Mouse (Mus musculus): ENCODE results near the gene Rab20.
"Not testable (repeated sequence)": the region's sequence is repeated elsewhere in the genome, so short reads cannot be mapped to it uniquely, and the experiment has no call there.

Rab20 gene

DNA sequence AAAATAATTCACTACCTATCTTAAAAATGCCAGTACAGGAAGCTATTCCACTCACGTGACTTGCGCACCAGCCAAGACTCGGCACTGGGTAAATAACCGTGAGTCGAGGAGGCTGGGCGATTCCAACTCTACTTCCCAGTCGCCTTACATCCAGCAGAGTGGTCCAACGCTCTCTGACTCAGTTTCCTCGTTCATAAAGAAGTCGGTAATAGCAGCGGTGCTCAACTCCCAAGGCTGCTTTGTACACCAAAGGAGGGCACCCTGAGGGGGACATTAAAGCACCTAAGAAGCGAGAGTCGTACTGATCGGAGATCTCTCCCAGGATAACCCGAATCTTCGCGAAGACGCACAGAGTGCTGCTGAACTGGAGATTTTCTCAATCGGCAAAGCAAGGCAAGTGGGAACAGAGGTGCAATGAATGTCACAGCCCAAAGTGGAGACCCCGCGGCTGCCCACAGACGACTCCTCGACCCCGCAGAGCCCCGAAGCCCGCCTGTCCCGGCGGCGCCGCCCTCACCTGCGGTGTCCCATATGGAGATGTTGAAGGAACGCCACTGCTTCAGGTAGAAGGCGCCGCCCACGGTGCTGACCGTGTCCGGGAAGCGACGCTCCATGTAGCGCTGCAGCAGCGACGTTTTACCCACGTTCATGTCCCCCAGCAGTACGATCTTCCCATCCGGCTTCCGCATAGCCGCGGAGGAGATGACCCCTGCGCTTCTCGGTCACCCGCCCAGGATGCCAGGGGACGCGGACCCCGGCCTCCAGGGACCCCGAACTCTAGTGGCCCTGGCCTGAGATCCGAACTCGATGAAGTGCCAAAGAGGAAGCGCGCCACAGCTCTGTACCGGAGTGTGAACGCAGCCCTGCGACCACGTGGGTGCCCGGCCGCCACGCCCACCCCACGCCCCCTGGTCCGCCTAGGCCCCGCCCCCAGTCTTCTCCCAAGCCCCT is at the start of gene Rab20:
Rab20 (minus strand) TSS at position 900 of the 951 bp plus-strand sequence.
- ATAC-seq (ENCODE audit: insufficient number of reproducible peaks, low FRiP score, low TSS enrichment), result no peak; the same call in 1 of the 2 replicates

DNA sequence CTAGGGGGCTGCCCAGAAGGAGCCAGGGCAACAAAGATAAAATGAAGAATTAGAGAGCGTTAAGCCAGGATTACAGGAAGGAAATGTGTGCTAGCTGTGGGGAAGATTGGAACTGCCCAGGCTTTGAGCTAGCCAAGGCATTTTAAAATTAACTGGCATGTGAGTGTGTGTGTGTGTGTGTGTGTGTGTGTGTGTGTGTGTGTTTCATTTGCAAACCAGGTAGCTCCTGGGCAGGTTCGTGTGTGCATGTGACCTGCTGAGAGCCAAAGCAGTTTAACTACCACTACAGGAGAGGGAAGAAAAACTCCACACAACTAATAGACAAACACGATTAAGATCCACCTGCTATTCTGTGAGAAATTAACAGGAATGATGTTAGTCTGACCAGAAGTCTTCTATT is 44.8 kb upstream of the Rab20 start:
- ATAC-seq (ENCODE audit: insufficient number of reproducible peaks, low FRiP score, low TSS enrichment), result no peak

GRCm38 (mm10) chr8:11518676-11519075 is 40.2 kb upstream of the Rab20 start:
- ATAC-seq (ENCODE audit: insufficient number of reproducible peaks, low FRiP score, low TSS enrichment), result no peak

DNA sequence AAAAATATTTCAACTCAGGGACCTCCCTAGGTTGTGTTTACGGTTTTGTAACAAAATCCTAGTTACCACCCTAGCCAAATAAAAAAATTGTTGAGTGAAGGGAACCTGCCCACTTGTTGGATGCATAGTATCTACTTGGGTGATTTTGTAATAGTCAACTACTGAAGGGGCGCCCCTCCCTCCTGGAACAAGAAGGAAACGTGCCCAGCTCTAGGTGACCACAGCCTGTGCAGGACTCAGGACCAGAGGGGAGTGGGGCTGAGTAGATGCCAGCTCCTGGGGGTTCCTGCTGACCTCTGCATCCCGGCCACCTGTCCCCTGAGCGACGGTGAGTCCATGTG is 39.5 kb upstream of the Rab20 start:
- ATAC-seq (ENCODE audit: insufficient number of reproducible peaks, low FRiP score, low TSS enrichment), result no peak

DNA sequence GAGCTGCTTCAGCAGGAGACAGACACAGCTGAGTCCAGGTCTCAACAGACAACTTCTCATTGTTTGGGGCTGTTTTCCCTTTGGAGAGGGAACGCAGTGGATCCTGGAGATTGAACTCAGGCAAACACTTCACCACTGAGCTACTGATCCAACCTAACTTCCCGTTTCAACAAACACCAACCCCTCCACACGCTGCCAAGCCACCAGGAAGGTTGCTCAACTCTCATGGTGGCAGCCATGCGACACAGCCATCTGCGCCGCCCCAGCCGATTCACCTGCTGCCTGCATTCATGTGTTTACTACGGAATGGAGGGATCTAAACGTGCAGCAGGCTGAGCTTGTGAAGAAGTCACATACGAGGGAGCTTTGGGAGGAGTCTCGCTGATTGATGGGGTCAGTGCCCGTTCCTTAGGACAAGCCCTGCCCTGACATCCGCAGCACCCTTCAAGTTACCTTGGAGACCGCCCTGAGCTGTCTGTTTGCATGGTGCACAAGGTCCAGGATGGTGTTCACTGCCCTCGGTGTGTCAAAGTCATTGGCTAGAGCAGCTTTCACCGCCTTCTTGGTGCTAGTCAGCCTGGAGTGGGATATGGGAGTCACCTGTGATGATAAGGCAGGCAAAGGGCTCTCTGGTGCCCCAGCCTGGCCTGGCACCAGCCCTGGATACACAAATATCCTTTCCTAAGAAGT is 39.0 kb upstream of the Rab20 start:
- ATAC-seq (ENCODE audit: insufficient number of reproducible peaks, low FRiP score, low TSS enrichment), result no peak

DNA sequence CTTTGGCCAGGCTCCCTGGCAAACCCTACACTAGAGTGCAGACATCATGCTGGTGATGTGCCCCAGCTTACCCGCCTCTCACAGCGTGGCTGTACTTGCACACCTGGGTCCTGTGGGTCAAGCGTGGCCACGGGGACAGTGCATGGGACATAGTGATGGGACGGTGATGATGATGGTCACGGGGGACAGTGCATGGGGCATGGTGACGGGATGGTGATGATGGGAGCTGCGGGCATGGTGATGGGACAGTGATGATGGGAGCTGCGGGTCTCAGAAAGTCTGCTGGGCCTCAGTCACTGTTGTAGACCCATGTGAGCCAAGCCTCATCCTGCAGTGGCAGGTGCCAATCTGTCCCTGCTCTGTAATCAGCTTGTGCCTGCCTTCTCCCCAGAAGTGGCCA is 37.8 kb upstream of the Rab20 start:
- ATAC-seq (ENCODE audit: insufficient number of reproducible peaks, low FRiP score, low TSS enrichment), result no peak

DNA sequence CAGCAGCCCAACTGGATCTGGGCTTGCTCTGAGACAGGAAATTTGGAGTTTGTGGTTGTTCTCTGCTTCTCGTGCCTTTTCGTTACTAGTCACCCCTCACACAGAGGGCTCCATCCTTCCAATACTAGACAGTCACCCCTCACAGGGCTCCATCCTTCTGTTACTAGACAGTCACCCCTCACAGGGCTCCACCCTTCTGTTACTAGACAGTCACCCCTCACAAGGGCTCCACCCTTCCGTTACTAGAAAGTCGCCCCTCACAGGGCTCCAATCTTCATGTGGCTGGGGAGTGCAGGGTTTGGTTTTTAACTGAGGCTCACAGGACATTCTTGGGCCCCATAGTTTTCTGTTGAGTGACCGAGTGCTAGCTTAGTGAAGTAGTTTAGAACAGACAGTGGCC is 34.7 kb upstream of the Rab20 start:
- ATAC-seq (ENCODE audit: insufficient number of reproducible peaks, low FRiP score, low TSS enrichment), result no peak

DNA sequence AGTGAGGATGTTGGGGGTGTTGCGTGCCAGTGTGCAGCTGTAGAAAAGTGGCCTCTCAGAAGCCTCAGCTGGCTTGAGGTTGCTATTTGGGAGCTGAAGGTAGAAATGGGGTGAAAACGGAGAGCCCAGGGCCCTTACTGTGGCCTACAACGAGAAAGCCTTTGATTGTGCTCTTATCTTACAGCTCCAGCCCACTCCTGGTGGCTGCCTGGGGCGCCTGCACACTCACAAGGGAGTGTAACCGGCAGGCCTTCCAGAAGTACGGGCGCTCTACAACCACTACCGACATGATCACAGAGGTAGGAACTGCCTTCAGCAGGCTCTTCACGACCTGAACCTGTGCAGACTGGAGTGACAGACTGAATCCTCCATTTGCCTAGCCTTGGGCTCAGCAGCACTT is 34.2 kb upstream of the Rab20 start:
- no peak for ATAC-seq (ENCODE audit: insufficient number of reproducible peaks, low FRiP score, low TSS enrichment)

DNA sequence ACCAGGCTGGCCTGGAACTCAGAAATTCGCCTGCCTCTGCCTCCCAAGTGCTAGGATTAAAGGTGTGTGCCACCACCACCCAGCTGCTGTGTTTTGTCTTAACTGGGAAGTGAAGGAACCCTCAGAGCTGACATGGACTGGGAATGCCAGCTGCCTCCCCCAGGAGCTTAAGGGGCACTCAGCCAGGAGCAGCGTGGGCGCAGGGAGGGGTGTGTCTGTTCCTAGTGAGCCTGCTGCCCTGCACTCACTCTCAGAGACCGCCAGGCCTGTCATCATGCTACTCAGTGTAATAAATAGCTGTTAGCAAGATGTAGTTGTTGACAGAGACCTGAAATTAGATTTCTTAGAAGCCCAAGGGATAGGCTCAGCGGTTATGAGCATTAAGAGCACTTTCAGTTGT is 32.5 kb upstream of the Rab20 start:
- no peak for ATAC-seq (ENCODE audit: insufficient number of reproducible peaks, low FRiP score, low TSS enrichment)

DNA sequence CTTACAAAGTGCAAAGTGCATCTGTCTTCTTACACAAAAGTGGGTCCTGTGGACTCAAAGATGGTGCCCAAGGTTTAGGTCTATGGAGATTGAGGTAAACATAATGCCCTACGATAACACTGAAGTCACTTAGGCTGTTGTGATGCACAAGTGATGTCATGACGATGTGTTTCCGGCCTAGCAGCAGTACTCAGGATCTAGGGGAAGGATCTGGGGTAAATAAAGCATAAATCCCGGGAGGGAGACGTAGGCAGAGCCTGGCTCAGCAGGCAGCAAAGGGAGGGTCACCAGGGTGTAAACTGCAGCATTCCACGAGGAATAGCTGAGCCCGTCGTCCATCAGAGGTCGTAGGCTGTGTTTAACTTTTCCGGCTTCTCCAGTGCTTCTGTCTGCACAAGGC is 30.4 kb upstream of the Rab20 start:
- no peak for ATAC-seq (ENCODE audit: insufficient number of reproducible peaks, low FRiP score, low TSS enrichment)

DNA sequence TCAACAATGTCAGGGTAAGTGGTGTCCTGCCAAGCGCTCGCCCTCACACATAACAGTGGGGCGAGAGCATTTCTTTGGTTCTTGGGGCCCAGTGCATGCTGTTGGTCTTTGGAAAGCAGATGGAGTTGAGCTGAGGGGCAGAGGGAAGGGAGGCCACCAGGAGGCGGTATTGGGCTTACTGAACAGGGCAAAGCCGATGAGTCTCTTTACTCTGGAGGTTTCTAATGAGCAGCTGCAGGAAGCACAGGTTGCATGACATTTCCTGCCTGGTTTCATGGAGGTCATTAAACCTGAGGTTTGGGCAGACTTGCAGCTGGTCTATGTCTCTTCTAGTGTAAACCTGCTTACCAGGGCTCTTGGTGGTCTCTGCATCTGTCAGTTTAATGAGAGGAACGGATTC is 28.3 kb upstream of the Rab20 start:
- no peak for ATAC-seq (ENCODE audit: insufficient number of reproducible peaks, low FRiP score, low TSS enrichment)

- no peak for ATAC-seq (ENCODE audit: insufficient number of reproducible peaks, low FRiP score, low TSS enrichment)
Observed at GRCm38 (mm10) chr8:11506074-11506473, 27.6 kb upstream of the Rab20 start.

GRCm38 (mm10) chr8:11503476-11504232 is 25.1 kb upstream of the Rab20 start:
- no peak for ATAC-seq (ENCODE audit: insufficient number of reproducible peaks, low FRiP score, low TSS enrichment)

DNA sequence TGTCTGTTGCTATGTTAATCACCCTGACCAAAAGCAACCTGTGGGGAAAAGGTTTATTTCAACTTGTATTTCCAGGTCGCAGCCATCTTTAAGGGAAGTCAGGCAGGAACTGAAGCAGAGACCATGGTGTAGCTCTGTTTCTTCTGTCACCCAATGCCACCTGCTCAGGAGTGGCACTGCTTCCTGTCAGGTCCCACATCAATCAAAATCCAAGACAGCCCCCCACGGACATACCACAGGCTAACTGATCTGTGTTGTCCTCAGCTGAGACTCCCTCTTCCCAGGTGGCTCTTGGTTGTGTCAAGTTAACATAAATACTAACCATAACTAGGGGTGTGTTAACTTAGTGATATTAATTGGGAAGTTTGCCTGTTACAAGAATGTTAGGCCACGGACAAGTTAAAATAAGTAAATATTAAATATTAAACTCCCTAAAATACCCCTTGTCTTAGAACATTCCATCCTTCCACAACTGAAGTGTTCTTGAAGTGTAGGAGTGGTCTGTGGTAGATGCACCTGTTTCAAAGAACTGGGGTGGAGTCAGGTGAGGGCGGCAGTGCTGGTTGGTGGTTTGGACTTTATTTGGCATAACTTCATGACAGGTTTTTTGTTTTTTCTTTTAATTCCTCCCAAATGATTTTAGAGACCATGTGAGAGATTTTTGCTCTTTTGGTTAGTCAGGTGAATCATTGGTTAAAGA is 20.4 kb upstream of the Rab20 start:
- ATAC-seq (ENCODE audit: insufficient number of reproducible peaks, low FRiP score, low TSS enrichment), result no peak

- ATAC-seq (ENCODE audit: insufficient number of reproducible peaks, low FRiP score, low TSS enrichment), result no peak
Observed at GRCm38 (mm10) chr8:11498281-11498680, 19.8 kb upstream of the Rab20 start.

- peak; percentile 99 for ATAC-seq (ENCODE audit: insufficient number of reproducible peaks, low FRiP score, low TSS enrichment)
Observed at GRCm38 (mm10) chr8:11497017-11497990, 18.8 kb upstream of the Rab20 start, which contains the start of gene Naxd. Gene Naxd, plus strand, starts transcription at chr8:11497506.

DNA sequence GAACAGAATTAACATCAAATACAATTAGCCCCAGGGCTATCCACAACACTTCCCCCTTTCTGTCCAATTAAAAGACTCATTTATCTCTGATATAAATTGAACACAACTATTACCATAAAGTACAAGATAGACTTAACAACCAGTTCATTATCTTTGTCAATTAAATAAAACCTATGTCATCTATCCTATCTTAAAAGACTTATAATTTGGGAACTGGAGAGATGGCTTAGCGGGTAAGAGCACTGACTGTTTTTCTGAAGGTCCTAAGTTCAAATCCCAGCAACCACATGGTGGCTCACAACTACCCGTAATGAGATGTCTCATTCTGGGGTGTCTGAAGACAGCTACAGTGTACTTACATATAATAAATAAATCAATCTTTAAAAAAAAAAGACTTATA is 13.8 kb upstream of the Rab20 start:
- ATAC-seq (ENCODE audit: insufficient number of reproducible peaks, low FRiP score, low TSS enrichment), result not testable (repeated sequence)

- no peak for ATAC-seq (ENCODE audit: insufficient number of reproducible peaks, low FRiP score, low TSS enrichment)
Observed at GRCm38 (mm10) chr8:11487229-11487628, 8.7 kb upstream of the Rab20 start.

GRCm38 (mm10) chr8:11486142-11486541 is 7.6 kb upstream of the Rab20 start:
- ATAC-seq (ENCODE audit: insufficient number of reproducible peaks, low FRiP score, low TSS enrichment), result 0 out of 2 replicates have a peak, but pooled peaks have one; percentile 36
